Mouse (Mus musculus) brain, embryonic 14.5 days (tissue): Measurements from ENCODE around the gene S1pr4.

Experiments
- CTCF ChIP-seq: fragments of 200-500 bp; IDR thresholded peaks from 2 replicates; pipeline ENCODE4 v1.5.1; 2012; ENCODE audit warnings: inconsistent platforms, mild to moderate bottlenecking, moderate library complexity, borderline replicate concordance; ENCODE audit not compliant: insufficient read depth, insufficient read length; ENCODE audit errors: extremely low read depth
- POLR2A ChIP-seq: fragments of 200-500 bp; IDR thresholded peaks from 2 replicates; pipeline ENCODE4 v1.6.1; 2012; ENCODE audit warnings: mild to moderate bottlenecking, inconsistent platforms, borderline replicate concordance; ENCODE audit not compliant: poor library complexity, insufficient read depth, insufficient read length, severe bottlenecking; ENCODE audit errors: extremely low read depth

- no peak for TF ChIP-seq CTCF
- no peak for TF ChIP-seq POLR2A
Measured at GRCm38 (mm10) chr10:81458267-81458666, 41.7 kb downstream of the S1pr4 start.
